Mouse (Mus musculus): ENCODE data around the gene Prdm1.

The Prdm1 gene

DNA sequence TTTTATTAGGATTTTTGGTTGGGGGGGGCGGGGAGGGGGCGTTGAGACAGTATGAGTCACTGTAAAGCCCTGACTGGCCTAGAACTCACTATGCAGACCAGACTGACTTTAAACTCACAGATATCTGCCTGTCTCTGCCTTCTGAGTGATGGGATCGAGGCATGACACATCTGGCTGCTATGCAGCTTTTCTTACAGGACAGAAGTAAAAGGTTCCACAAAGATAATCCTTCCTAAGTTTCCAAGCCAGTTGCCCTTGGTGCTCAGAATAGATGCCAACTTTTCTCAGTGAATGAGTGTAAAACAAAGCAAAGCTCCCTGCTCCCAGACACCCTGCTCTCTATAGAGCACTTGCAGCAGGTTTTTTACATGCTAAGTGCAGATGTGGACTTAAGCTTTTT is 112.7 kb downstream of the Prdm1 start:
- no peak for DNase-seq

DNA sequence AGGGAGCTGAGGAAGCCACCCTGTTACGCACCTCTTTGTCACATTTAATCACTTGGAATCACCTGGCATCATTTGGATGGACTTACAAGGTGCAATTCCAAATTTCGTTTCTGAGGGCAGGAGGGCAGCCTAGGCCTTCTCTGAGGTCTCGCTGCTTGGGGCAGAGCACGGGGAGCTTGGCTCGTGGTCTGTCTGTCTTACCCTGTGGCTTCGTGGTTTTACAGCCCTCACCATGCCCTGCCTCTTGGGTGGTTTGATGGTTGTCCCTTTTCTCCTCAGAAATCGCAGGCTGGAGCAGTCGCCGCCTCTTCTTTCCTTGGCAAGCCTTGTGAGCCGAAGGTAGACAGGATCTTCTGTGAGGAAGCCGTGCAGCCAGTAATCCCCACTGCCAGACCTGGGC is 118.3 kb downstream of the Prdm1 start:
- no peak for DNase-seq

DNA sequence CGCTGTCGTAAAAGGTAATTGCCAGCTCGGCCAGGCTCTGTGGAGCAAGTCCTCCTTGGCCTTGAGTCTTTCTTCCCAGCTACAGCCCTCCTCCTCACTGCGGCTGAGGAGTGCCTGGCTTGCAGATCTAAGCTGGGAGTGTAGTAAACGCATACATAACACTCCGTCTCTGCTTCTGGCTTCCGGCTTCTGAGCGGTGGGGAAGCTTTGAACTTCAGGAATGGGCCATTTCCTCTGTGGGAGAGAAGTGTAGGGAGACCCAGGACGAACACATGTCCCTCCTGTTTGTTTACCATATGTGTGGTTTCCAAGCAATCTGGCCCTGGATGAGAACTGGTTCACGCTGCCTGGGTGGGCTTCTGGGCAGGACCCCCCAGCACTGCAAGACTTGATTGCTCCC is 119.2 kb downstream of the Prdm1 start:
- no peak for DNase-seq

GRCm38 (mm10) chr10:44403415-44403814 is 124.9 kb downstream of the Prdm1 start:
- no peak for DNase-seq

- no peak for DNase-seq
Measured at GRCm38 (mm10) chr10:44401600-44401999, 126.7 kb downstream of the Prdm1 start.

DNA sequence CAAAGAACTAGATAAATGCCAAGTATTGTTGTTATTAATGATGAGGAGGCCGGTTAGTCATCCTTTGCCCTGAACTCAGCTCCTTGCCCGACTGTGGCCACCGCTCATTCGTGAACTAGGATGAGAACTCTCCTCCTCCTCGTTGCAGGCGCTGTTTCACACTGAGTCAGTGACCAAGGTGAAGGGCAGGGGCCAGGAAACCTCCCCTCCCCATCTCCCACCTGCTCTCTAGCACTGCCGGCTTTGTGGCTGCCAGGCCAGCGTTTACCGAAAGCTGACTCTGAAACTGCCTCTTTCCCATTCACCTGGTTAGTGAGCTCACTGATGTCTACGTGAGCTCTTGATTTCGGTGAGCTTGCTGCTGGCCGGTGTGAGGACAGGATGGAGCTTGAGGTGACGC is 127.7 kb downstream of the Prdm1 start:
- no peak for DNase-seq

- DNase-seq, result no peak
Measured at GRCm38 (mm10) chr10:44400119-44400518, 128.2 kb downstream of the Prdm1 start.

DNA sequence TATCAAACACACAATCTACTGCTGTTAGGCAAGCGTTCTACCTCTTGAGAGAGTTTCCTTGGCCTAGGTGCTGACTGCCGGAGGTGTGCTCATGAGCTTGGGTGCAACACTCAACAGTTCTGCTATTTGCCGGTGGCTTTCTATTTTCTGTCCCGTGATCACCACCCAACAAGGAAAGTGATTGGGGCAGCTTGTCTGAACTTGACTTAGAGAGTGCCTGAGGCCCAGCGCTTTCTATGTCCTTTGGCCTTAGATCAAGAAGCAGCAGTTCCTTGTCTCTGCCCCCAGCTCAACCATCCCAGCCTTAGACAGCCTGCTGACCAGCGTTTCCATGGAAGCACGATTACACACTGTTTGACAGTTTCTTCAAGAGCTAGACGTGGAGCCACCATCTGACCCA is 135.4 kb downstream of the Prdm1 start:
- no peak for DNase-seq

DNA sequence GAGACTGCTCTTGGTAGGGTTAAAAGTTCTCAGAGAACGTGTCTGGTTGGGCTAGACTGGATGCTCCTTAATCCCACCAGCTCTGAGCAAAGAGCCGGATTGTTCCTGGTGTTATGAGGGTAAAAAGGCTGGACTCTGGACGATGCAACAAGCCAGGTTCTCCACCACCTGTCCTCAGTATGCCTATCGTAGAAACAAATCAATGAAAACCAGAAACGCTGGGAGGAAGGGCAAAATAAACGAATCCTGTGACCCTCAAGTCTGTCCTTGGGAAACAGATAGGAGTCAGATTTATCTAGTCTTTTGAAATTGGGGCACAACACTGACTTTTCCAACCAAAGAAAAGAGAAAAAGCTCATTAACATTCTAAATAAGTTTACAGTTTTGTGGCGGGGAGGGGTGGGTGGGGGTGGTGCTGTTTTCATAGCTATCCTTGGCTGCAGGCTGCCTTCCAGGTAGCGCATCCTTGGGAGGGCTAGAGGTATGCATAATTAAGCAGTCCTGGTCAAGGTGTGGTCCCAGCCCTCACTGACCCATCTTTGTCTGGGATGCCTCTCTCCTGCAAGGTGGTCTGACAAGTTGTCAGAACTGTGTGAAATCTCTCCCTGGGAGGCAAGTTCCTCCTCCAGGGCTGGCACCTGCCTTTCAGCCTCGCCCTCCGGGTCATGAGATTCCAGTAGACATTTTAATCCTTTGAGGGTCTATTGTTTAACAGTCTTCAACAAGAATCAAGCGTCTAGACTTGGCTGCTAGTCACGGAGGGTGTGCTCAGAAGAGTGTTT is 136.6 kb downstream of the Prdm1 start:
- no peak for DNase-seq

GRCm38 (mm10) chr10:44390286-44390685 is 138.0 kb downstream of the Prdm1 start:
- no peak for DNase-seq

DNA sequence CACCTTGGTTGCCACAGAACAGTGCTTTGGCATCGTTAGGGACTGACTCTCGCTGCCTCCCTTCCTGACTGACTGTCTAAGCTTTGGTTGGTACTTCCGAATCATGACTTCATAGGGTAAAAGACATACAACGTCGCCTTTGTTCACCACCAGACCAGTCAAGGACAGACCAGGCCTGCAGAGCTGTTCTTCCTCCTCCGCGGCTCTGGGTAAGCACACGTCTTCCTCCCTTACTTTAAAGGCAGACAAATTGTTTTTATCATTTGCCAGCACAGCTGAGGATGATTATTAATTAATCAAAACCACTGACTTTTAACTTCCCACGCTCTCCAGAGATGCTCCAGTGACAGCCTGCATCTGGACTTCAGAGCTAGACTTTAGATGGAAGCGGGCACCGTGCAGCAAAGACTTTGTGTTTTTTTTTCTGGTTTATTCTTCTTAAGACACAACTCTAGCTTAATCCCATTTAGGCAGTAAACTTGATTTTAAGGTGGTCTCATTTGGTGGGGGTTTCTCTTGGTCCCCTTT is 139.5 kb downstream of the Prdm1 start:
- no peak for DNase-seq
